Mouse (Mus musculus): ENCODE measurements around the gene Lpp. TPM values are rescaled to one million over a fixed set of nuclear protein-coding genes. Genes with fewer than 3 reads are reported as not detected.

The Lpp gene
- total and polyA plus RNA-seq, 3 experiments = 0.64 to 1.2 (median 0.68) TPM

- H3K36me3 ChIP-seq (replicated peaks in 1 of 2; ENCODE audit: control insufficient read depth in 1 of 2, insufficient read depth in 1 of 2, low read length in 1 of 2) = no peaks in the 10 kb centered on the region
- H3K27me3 ChIP-seq (replicated peaks) = no peaks in the 10 kb centered on the region
- no peaks in the 10 kb centered on the region for H3K9me3 ChIP-seq (replicated peaks; ENCODE audit: low read length)
- H3K79me2 ChIP-seq (replicated peaks; ENCODE audit: control insufficient read depth, extremely low read depth, insufficient read depth, poor library complexity, severe bottlenecking) = no peaks in the 10 kb centered on the region
- H3K4me1 ChIP-seq (ENCODE audit: control insufficient read depth in 1 of 2, insufficient read depth in 2 of 2) = peaks cover 2 to 44% of the 10 kb centered on the region in 2 experiments; a peak in 3 of 4 replicates
- H3K27ac ChIP-seq (ENCODE audit: insufficient read depth, low read depth) = no peak overlapping the region
- H3K4me2 ChIP-seq (ENCODE audit: insufficient read depth, low read depth, poor library complexity, severe bottlenecking) = no peak overlapping the region
- H3K4me3 ChIP-seq (replicated peaks in 1 of 3; ENCODE audit: low read depth in 2 of 3, low read length in 2 of 3, poor library complexity in 1 of 3) = no peak overlapping the region
- in situ Hi-C loops (cut with MboI; ENCODE audit: low pct_ligation_motif_present, low pct_unique_long_range_greater_than_20kb, low sequenced_read_pairs) = no loop called here
- no peak overlapping the region for H3K9ac ChIP-seq (ENCODE audit: insufficient read depth, low read depth)
- dilution Hi-C loops (cut with MboI; ENCODE audit: extremely low pct_ligation_motif_present, extremely low pct_unique_long_range_greater_than_20kb, low sequenced_read_pairs) = no loop called here
- no peak for DNase-seq (ENCODE audit: extremely low read depth)
- TF ChIP-seq ZMIZ1 (IDR thresholded peaks at IDR 0.05; ENCODE audit: low read depth, low read length) (no peak), USF1 (IDR thresholded peaks at IDR 0.05; ENCODE audit: low read depth, low read length) (no peak), TBP (conservative IDR thresholded peaks at IDR 0.05; ENCODE audit: low read depth, low read length) (no peak), MEF2A (IDR thresholded peaks at IDR 0.05; ENCODE audit: borderline replicate concordance, low read depth, low read length) (no peak), ZC3H11A (IDR thresholded peaks at IDR 0.05; ENCODE audit: low read depth, low read length) (no peak), JUN (IDR thresholded peaks at IDR 0.05; ENCODE audit: insufficient read depth, low read depth, low read length) (no peak), USF2 (conservative IDR thresholded peaks at IDR 0.05; ENCODE audit: low read depth, low read length) (no peak), RAD21 (IDR thresholded peaks at IDR 0.05; ENCODE audit: low read depth, low read length) (no peak), NRF1 (IDR thresholded peaks at IDR 0.05; ENCODE audit: low read depth, low read length) (no peak), MAFK (IDR thresholded peaks at IDR 0.05; ENCODE audit: insufficient replicate concordance, low read length) (no peak), CHD2 (IDR thresholded peaks at IDR 0.05; ENCODE audit: low read length) (no peak), POLR2AphosphoS2 (IDR thresholded peaks at IDR 0.05; ENCODE audit: low read depth, low read length) (no peak), ZNF384 (IDR thresholded peaks at IDR 0.05; ENCODE audit: low read depth, low read length) (no peak), GABPA (IDR thresholded peaks at IDR 0.05; ENCODE audit: insufficient replicate concordance, low read depth, low read length) (no peak), E2F4 (IDR thresholded peaks at IDR 0.05; ENCODE audit: insufficient replicate concordance, low read depth, low read length) (no peak), HCFC1 (IDR thresholded peaks at IDR 0.05; ENCODE audit: low read depth, low read length) (no peak), MYC (IDR thresholded peaks at IDR 0.05; ENCODE audit: low read depth, low read length) (no peak), POLR2A (IDR thresholded peaks at IDR 0.05; ENCODE audit: low read depth, low read length) (no peak)
Observed at GRCm38 (mm10) chr16:24600260-24600948, 207.1 kb downstream of the Lpp start.

DNA sequence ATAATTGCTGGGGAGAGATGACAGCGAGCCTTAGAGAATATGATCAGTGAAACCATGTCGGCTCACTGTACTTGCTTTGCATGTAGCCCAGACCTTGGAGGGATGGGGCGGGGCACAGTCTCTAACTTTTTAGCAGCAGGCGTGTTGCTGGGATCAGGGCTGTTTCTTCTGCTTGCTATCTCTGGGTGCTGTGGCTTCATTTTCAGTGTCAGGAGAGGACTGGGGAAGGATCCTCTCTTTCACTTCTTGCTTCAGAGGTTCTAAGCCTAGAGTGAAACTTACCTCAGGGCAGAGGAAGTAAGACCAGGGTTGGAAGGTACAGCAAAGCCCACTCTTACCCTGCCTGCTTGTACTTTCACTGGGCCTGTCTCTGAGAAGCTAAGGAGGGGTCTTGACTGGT, 210.0 kb downstream of the Lpp start:
- Histone ChIP-seq H3K27ac (ENCODE audit: insufficient read depth, low read depth) (no peak overlapping the region), H3K4me1 (ENCODE audit: control insufficient read depth in 1 of 2, insufficient read depth in 2 of 2) (peaks cover 2 to 44% of the 10 kb centered on the region in 2 experiments; a peak in 2 of 4 replicates), H3K36me3 (replicated peaks in 1 of 2; ENCODE audit: control insufficient read depth in 1 of 2, insufficient read depth in 1 of 2, low read length in 1 of 2) (no peaks in the 10 kb centered on the region), H3K9ac (ENCODE audit: insufficient read depth, low read depth) (no peak overlapping the region), H3K79me2 (replicated peaks; ENCODE audit: control insufficient read depth, extremely low read depth, insufficient read depth, poor library complexity, severe bottlenecking) (no peaks in the 10 kb centered on the region), H3K4me3 (replicated peaks in 1 of 3; ENCODE audit: low read depth in 2 of 3, low read length in 2 of 3, poor library complexity in 1 of 3) (peak overlapping the region in 1 of 3 experiments; percentile 3), H3K4me2 (ENCODE audit: insufficient read depth, low read depth, poor library complexity, severe bottlenecking) (peak overlapping the region; percentile 34; the same call in 1 of the 2 replicates), H3K27me3 (replicated peaks) (no peaks in the 10 kb centered on the region), H3K9me3 (replicated peaks; ENCODE audit: low read length) (no peaks in the 10 kb centered on the region)
- no peak for TF ChIP-seq ETS1 (conservative IDR thresholded peaks at IDR 0.05; ENCODE audit: low read depth, low read length)
- peak; percentile 31; the same call in 1 of the 2 replicates for TF ChIP-seq IRF4 (IDR thresholded peaks at IDR 0.05; ENCODE audit: low read depth, low read length)
- dilution Hi-C loops (cut with MboI; ENCODE audit: extremely low pct_ligation_motif_present, extremely low pct_unique_long_range_greater_than_20kb, low sequenced_read_pairs) (no loop called here), in situ Hi-C loops (cut with MboI; ENCODE audit: low pct_ligation_motif_present, low pct_unique_long_range_greater_than_20kb, low sequenced_read_pairs) (no loop called here)
- DNase-seq (ENCODE audit: extremely low read depth) = peak; percentile 76

Measured in CH12.LX (cell line).